31 mouse cellular contexts compared by ENCODE assay signal in the genomic region with DNA sequence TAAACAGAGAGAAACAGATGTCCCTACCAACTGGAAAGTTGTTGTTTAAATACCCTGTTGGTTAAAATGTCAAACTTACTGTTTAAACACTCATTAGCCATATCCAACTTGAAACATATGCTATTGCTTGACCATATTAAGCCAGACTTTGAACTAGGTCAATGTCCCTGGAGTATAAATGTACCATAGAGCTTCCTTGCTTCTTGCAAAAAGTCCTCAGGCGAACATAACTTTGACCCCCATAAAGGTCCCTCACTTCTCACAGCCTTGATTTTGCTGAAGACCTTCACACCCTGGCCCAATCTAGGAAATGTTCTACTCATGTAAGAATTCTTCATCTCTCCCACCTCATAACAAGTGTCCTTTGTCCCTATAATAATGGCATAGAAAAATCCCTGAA.
"Had no signal": no experiment of that assay in that cellular context is flagged by ENCODE, and none has a peak within 500 bp of the region (broad histone marks: within the 10 kb centered on the region; RNA-seq: fewer than 3 reads in every experiment).

No protein-coding gene starts in this region.

- H3K27ac ChIP-seq: limb, embryonic 10.5 days; limb, embryonic 12.5 days; limb, embryonic 13.5 days; limb, embryonic 15.5 days; liver, embryonic 12.5 days; liver, embryonic 13.5 days; liver, embryonic 14.5 days; liver, embryonic 15.5 days; lung, embryonic 15.5 days; midbrain, embryonic 10.5 days; midbrain, embryonic 12.5 days; midbrain, embryonic 13.5 days; midbrain, embryonic 15.5 days; neural tube, embryonic 12.5 days; neural tube, embryonic 13.5 days had no signal

- H3K4me3 ChIP-seq: limb, embryonic 10.5 days; limb, embryonic 12.5 days; limb, embryonic 13.5 days; limb, embryonic 15.5 days; liver, embryonic 12.5 days; liver, embryonic 13.5 days; liver, embryonic 15.5 days; lung, embryonic 15.5 days; megakaryocyte, embryonic 14.5 days; midbrain, embryonic 10.5 days; midbrain, embryonic 12.5 days; midbrain, embryonic 13.5 days; midbrain, embryonic 15.5 days; myocyte; neural tube, embryonic 12.5 days; neural tube, embryonic 13.5 days had no signal

- ATAC-seq: liver, embryonic 12.5 days; liver, postnatal 0 days; lung, postnatal 0 days; midbrain, embryonic 13.5 days; midbrain, embryonic 15.5 days; midbrain, embryonic 16.5 days had no signal

- H3K4me2 ChIP-seq: limb, embryonic 12.5 days; limb, embryonic 13.5 days; limb, embryonic 15.5 days; liver, embryonic 11.5 days; liver, embryonic 12.5 days; liver, embryonic 13.5 days; liver, embryonic 15.5 days; lung, embryonic 14.5 days; lung, embryonic 15.5 days; midbrain, embryonic 11.5 days; midbrain, embryonic 12.5 days; midbrain, embryonic 13.5 days; midbrain, embryonic 15.5 days; neural tube, embryonic 12.5 days; neural tube, embryonic 13.5 days had no signal

- H3K27me3 ChIP-seq: limb, embryonic 12.5 days; limb, embryonic 13.5 days; limb, embryonic 15.5 days; liver, embryonic 12.5 days; liver, embryonic 13.5 days; liver, embryonic 15.5 days; lung, embryonic 15.5 days; megakaryocyte, embryonic 14.5 days; midbrain, embryonic 12.5 days; midbrain, embryonic 13.5 days; midbrain, embryonic 15.5 days; neural tube, embryonic 12.5 days; neural tube, embryonic 13.5 days had no signal

- H3K4me1 ChIP-seq: limb, embryonic 10.5 days; liver, embryonic 12.5 days; liver, embryonic 13.5 days; liver, embryonic 15.5 days; midbrain, embryonic 12.5 days; midbrain, embryonic 13.5 days; midbrain, embryonic 15.5 days; neural tube, embryonic 12.5 days; neural tube, embryonic 13.5 days had no signal

- H3K9ac ChIP-seq: limb, embryonic 12.5 days; limb, embryonic 13.5 days; limb, embryonic 15.5 days; liver, embryonic 12.5 days; liver, embryonic 13.5 days; liver, embryonic 14.5 days; liver, embryonic 15.5 days; liver, postnatal 0 days; lung, embryonic 14.5 days; lung, embryonic 15.5 days; midbrain, embryonic 12.5 days; midbrain, embryonic 13.5 days; midbrain, embryonic 15.5 days; neural tube, embryonic 12.5 days; neural tube, embryonic 13.5 days had no signal

- DNase-seq: left cerebral cortex, postnatal 4 days; liver; liver, embryonic 13.5 days; liver, postnatal 0 days; lung, adult 18-20 months; lung, embryonic 14.5 days; lung, postnatal 10 days; lung, postnatal 14 days; lung, postnatal 36 days; lung, postnatal 4 days; midbrain, embryonic 14.5 days had no signal

- H3K9me3 ChIP-seq: limb, embryonic 10.5 days; limb, embryonic 12.5 days; limb, embryonic 13.5 days; limb, embryonic 15.5 days; liver, embryonic 12.5 days; liver, embryonic 13.5 days; liver, embryonic 15.5 days; lung, embryonic 15.5 days; megakaryocyte, embryonic 14.5 days; midbrain, embryonic 10.5 days; midbrain, embryonic 12.5 days; midbrain, embryonic 13.5 days; midbrain, embryonic 15.5 days; neural tube, embryonic 12.5 days; neural tube, embryonic 13.5 days had no signal

- H3K36me3 ChIP-seq: limb, embryonic 10.5 days; limb, embryonic 15.5 days; liver, embryonic 12.5 days; liver, embryonic 13.5 days; liver, embryonic 15.5 days; lung, embryonic 15.5 days; midbrain, embryonic 10.5 days; midbrain, embryonic 12.5 days; midbrain, embryonic 13.5 days; midbrain, embryonic 15.5 days; neural tube, embryonic 12.5 days; neural tube, embryonic 13.5 days had no signal
